22 mouse cellular contexts compared by ENCODE assay signal in the genomic region with DNA sequence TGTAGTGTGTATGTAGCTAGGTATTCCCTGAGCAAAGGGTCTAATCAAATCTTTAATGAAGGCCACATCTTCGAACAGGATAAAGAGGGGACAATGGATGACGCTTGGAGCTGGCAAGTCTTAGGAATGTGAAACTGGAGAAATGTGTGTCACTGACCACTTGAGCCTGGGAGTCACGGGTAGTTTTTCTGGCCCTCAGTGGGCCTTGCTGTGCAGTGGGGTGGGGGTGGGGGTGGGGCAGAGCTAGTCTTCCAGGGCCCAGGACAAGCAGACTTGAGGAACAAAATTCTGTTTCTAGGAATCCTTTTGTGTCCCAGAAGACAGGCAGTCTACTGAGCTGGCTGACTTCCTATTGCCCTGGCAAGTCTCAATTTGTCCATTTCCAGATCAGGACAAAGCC.
"Had no signal": no experiment of that assay in that cellular context is flagged by ENCODE, and none has a peak within 500 bp of the region (broad histone marks: within the 10 kb centered on the region; RNA-seq: fewer than 3 reads in every experiment).

No protein-coding gene starts in this region.

- H3K4me2 ChIP-seq: limb, embryonic 12.5 days; limb, embryonic 15.5 days; liver, embryonic 11.5 days; lung, embryonic 14.5 days; midbrain, embryonic 11.5 days; neural tube, embryonic 12.5 days; neural tube, embryonic 15.5 days had no signal

- H3K9ac ChIP-seq: limb, embryonic 12.5 days; limb, embryonic 15.5 days; liver, embryonic 14.5 days; liver, postnatal 0 days; lung, embryonic 14.5 days; neural tube, embryonic 12.5 days; neural tube, embryonic 15.5 days had no signal

- H3K27me3 ChIP-seq: limb, embryonic 12.5 days; limb, embryonic 15.5 days; neural tube, embryonic 12.5 days; neural tube, embryonic 15.5 days had no signal

- H3K36me3 ChIP-seq: neural tube, embryonic 15.5 days had no signal

- H3K4me3 ChIP-seq: limb, embryonic 12.5 days; limb, embryonic 15.5 days; neural tube, embryonic 12.5 days; neural tube, embryonic 15.5 days had no signal

- ATAC-seq: liver, postnatal 0 days had no signal

- H3K27ac ChIP-seq: limb, embryonic 12.5 days; limb, embryonic 15.5 days; liver, embryonic 14.5 days; neural tube, embryonic 12.5 days; neural tube, embryonic 15.5 days; stomach, postnatal 0 days had no signal

- H3K9me3 ChIP-seq: limb, embryonic 12.5 days; limb, embryonic 15.5 days; neural tube, embryonic 12.5 days; neural tube, embryonic 15.5 days had no signal

- H3K4me1 ChIP-seq: limb, embryonic 15.5 days; neural tube, embryonic 12.5 days; neural tube, embryonic 15.5 days had no signal

- DNase-seq: kidney, postnatal 14 days; kidney, postnatal 4 days; left cerebral cortex, postnatal 4 days; liver, postnatal 0 days; lung, embryonic 14.5 days; lung, postnatal 14 days; lung, postnatal 4 days; midbrain, embryonic 14.5 days; right cerebral cortex, adult 18-20 months; right cerebral cortex, postnatal 14 days; right cerebral cortex, postnatal 4 days; thymus, adult 2 months; thymus, postnatal 14 days; thymus, postnatal 4 days had no signal
